Mouse (Mus musculus) spleen, adult 2 months (tissue): ENCODE results near the gene Birc3. TPM values are rescaled to one million over a fixed set of nuclear protein-coding genes. Genes with fewer than 3 reads are reported as not detected.
"Not testable (repeated sequence)": the region's sequence is repeated elsewhere in the genome, so short reads cannot be mapped to it uniquely, and the experiment has no call there.

Experiments
- DNase-seq, 2 experiments: peaks; one replicate each; pipeline versions ENCODE4 v3.0.0 to v3.0.0-alpha.2; 2012 to 2021; ENCODE audit warnings: low spot score in 2 of 2, low read depth in 1 of 2
- H3K27ac ChIP-seq: fragments of 200-500 bp; 2 replicates; pipeline ENCODE4 v1.5.1; 2012; ENCODE audit warnings: low read length, inconsistent platforms; ENCODE audit not compliant: insufficient read depth
- H3K27me3 ChIP-seq: fragments of 200-500 bp; 2 replicates; pipeline ENCODE4 v1.6.1; 2012; ENCODE audit warnings: mild to moderate bottlenecking, moderate library complexity, low read length, inconsistent platforms; ENCODE audit not compliant: control insufficient read depth, insufficient read depth
- H3K36me3 ChIP-seq: fragments of 200-500 bp; 2 replicates; pipeline ENCODE4 v1.6.1; 2012; ENCODE audit warnings: mild to moderate bottlenecking, low read length, inconsistent platforms; ENCODE audit not compliant: control insufficient read depth, insufficient read depth
- H3K4me1 ChIP-seq: fragments of 200-500 bp; 2 replicates; pipeline ENCODE4 v1.6.1; 2011; ENCODE audit warnings: inconsistent platforms; ENCODE audit not compliant: control insufficient read depth, insufficient read depth, insufficient read length
- H3K4me3 ChIP-seq: fragments of 200-500 bp; 2 replicates; pipeline ENCODE4 v1.5.1; 2011; ENCODE audit warnings: mild to moderate bottlenecking, inconsistent platforms; ENCODE audit not compliant: insufficient read depth, insufficient read length; ENCODE audit errors: extremely low read depth
- CTCF ChIP-seq: fragments of 200-500 bp; IDR thresholded peaks from 2 replicates; pipeline ENCODE4 v1.5.1; 2011; ENCODE audit warnings: mild to moderate bottlenecking, inconsistent platforms; ENCODE audit not compliant: insufficient read depth, insufficient read length, insufficient replicate concordance; ENCODE audit errors: extremely low read depth
- POLR2A ChIP-seq: fragments of 200-500 bp; IDR thresholded peaks from 2 replicates; pipeline ENCODE4 v1.6.1; 2011; ENCODE audit warnings: low read depth, low read length, inconsistent platforms
- WGBS: fragments of 180-500 bp; shearing (Covaris S2); methylation state at CpG from one replicate; pipeline ENCODE4 v1.1.7; 2018; 5-methylcytosine and 5-hydroxymethylcytosine counted together
- polyA plus RNA-seq: library from polyadenylated mRNA; depleted of rRNA; stranded (reverse); fragments of >200 nt; gene quantifications from 2 replicates; pipeline ENCODE4 v1.2.3, GENCODE M21; 2012

The Birc3 gene
- polyA plus RNA-seq, 1 experiment: 45.8 TPM

GRCm38 (mm10) chr9:7903262-7903661 lies 30.3 kb upstream of the Birc3 start:
- no peak overlapping the region for H3K27ac ChIP-seq
- TF ChIP-seq POLR2A: no peak
- no peak for TF ChIP-seq CTCF
- 81% methylated on average over 2 of the region's 2 CpGs for WGBS
- no peak overlapping the region for H3K4me3 ChIP-seq
- H3K27me3 ChIP-seq: no peaks in the 10 kb centered on the region
- no peaks in the 10 kb centered on the region for H3K36me3 ChIP-seq
- H3K4me1 ChIP-seq: no peaks in the 10 kb centered on the region
- DNase-seq: no peak

DNA sequence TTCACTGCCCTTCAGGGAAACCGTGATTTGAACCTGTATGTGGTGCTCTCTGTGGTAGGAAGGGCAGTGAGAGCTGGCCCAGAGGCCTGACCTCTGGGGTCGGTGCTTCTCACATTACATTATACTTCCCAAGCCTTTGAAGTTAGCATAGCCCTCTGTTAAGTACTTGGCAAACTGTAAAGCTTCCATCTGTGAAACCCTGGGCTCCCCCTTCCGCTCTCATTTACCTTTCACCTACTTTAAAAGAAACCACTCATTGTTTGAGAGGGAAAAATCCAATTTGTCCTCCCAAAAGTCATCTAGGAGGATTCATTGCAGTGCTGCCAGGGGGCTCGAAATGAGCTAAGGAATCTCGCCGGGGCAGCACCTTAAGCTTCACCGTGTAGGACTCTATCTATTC lies 29.3 kb upstream of the Birc3 start:
- Histone ChIP-seq H3K4me1 (no peaks in the 10 kb centered on the region), H3K27me3 (no peaks in the 10 kb centered on the region), H3K4me3 (no peak overlapping the region), H3K27ac (no peak overlapping the region), H3K36me3 (no peaks in the 10 kb centered on the region)
- no peak for DNase-seq
- TF ChIP-seq CTCF (no peak), POLR2A (no peak)
- WGBS: 85% methylated on average over 7 of the region's 7 CpGs

- no peaks in the 10 kb centered on the region for H3K27me3 ChIP-seq
- no peak overlapping the region for H3K27ac ChIP-seq
- H3K4me1 ChIP-seq: no peaks in the 10 kb centered on the region
- 93% methylated on average over 8 of the region's 8 CpGs for WGBS
- no peak overlapping the region for H3K4me3 ChIP-seq
- H3K36me3 ChIP-seq: no peaks in the 10 kb centered on the region
- TF ChIP-seq POLR2A: no peak
- TF ChIP-seq CTCF: no peak
- no peak for DNase-seq
Measured at GRCm38 (mm10) chr9:7900965-7901364, 28.0 kb upstream of the Birc3 start.

DNA sequence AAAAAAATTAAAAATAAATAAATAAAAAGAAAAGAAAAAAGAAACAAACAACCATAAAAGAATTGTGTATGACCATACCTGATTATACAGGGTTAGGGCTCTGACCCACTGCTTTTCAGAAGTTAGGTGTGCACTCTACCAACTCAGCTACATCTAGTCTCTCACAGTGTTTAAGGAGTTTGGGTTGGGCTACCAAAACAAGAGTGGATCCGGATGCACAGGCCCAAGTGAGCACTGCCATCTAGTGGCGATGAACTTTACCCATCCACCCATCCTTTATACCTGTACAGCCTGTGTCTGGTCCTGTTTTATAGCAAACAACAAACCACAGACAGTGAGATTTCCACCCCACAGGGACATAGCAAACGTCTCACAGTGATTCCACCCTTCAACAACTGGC lies 24.5 kb upstream of the Birc3 start:
- peak; percentile 64 to 77 for DNase-seq

DNA sequence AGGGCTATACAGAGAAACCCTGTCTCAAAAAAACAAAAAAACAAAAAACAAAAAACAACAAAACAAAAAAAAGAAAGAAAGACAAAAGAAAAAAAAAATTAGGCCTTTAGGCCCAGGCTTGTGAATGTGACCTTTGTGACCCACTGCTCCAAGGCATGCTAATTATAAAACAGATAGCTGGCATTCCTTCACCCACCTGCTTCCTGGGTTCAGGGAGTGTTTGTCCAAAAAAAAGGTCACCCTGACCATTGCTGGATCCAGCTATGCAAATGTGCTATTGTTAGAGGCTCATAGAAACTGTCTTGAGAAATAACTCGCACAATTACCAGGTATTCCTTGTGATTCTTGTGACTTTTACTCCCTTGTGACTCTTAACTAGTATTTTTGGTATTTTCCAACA lies 18.8 kb upstream of the Birc3 start:
- H3K27me3 ChIP-seq, H3K4me3 ChIP-seq, H3K36me3 ChIP-seq, H3K27ac ChIP-seq, DNase-seq, H3K4me1 ChIP-seq: not testable (repeated sequence)
- 97% methylated on average over 1 of the region's 1 CpGs for WGBS

More for the DNA sequence above, 24.5 kb upstream of the Birc3 start:
- no peak overlapping the region for H3K27ac ChIP-seq
- no peak overlapping the region for H3K4me3 ChIP-seq
- 1% methylated on average over 3 of the region's 3 CpGs for WGBS
- no peaks in the 10 kb centered on the region for H3K36me3 ChIP-seq
- no peak for TF ChIP-seq POLR2A
- peak; percentile 86; the same call in 1 of the 2 replicates for TF ChIP-seq CTCF
- H3K4me1 ChIP-seq: no peaks in the 10 kb centered on the region
- no peaks in the 10 kb centered on the region for H3K27me3 ChIP-seq

DNA sequence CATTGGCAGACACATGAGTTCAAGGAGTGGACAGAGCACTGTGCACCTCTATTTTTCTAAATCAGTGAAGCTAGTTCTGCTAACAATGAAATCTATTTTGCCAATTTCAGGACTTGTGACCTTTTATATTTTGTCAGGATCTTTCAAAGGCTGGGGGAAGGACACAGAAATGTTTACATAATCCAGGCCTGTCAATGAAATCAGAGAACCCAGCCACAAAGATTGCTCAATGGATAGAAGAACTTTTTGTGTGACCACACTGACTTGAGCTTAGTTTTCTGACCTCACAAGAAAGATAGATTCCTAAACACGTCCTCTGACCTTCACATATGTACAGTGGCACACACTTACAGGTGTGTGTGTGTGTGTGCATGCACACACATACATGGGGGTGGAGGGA lies 18.2 kb upstream of the Birc3 start:
- WGBS: 83% methylated on average over 1 of the region's 1 CpGs
- H3K4me1 ChIP-seq: no peaks in the 10 kb centered on the region
- TF ChIP-seq CTCF (no peak), POLR2A (no peak)

DNA sequence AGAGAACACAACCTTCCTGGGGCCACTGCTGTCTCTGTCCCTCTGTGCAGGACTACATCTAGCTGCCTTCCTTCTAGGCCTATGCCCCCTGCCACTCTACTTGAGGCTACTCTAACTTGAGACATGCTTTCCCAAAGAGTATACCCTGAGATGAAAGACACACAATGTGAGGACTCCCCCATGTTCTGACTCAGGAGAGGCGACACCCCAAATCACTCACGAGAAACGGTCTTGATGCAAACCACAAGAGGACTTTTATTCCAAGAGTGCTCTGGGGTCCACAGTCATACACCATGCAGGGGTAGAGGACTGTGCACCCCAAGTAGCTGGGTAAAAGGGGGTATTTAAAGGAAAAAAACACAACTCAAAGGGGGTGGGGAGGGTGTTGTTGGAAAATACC lies 11.4 kb upstream of the Birc3 start:
- over 99% methylated on average over 3 of the region's 3 CpGs for WGBS
- no peak for DNase-seq
- no peak overlapping the region for H3K27ac ChIP-seq

More for the DNA sequence above, 18.2 kb upstream of the Birc3 start:
- Histone ChIP-seq H3K27ac (no peak overlapping the region), H3K36me3 (no peaks in the 10 kb centered on the region), H3K27me3 (no peaks in the 10 kb centered on the region), H3K4me3 (no peak overlapping the region)
- no peak for DNase-seq

More for the DNA sequence above, 11.4 kb upstream of the Birc3 start:
- no peaks in the 10 kb centered on the region for H3K36me3 ChIP-seq
- no peak overlapping the region for H3K4me3 ChIP-seq
- TF ChIP-seq POLR2A (no peak), CTCF (no peak)
- no peaks in the 10 kb centered on the region for H3K4me1 ChIP-seq
- no peaks in the 10 kb centered on the region for H3K27me3 ChIP-seq
